Mouse (Mus musculus): ENCODE results near the gene Col7a1.

Gene Col7a1

DNA sequence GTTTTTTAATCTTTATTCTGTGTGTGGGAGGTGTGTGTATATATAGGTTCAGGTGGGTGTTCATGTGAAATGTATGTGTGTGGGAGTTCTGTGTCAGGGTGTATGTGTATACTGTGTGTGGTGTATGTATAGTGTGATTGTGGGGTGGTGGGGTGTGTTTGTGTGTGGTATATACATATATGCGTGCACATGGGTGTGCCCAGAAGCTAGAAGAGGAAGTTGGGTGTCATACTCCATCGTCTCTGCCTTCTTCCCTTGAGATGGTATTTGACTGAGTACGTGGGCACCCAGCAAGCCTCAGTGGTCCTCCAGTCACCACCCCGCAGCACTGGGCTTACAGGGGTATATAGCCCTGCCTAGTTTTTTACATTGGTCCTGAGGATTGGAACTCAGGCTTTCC is 68.0 kb downstream of the Col7a1 start:
- DNase-seq (ENCODE audit: low spot score) = no peak

DNA sequence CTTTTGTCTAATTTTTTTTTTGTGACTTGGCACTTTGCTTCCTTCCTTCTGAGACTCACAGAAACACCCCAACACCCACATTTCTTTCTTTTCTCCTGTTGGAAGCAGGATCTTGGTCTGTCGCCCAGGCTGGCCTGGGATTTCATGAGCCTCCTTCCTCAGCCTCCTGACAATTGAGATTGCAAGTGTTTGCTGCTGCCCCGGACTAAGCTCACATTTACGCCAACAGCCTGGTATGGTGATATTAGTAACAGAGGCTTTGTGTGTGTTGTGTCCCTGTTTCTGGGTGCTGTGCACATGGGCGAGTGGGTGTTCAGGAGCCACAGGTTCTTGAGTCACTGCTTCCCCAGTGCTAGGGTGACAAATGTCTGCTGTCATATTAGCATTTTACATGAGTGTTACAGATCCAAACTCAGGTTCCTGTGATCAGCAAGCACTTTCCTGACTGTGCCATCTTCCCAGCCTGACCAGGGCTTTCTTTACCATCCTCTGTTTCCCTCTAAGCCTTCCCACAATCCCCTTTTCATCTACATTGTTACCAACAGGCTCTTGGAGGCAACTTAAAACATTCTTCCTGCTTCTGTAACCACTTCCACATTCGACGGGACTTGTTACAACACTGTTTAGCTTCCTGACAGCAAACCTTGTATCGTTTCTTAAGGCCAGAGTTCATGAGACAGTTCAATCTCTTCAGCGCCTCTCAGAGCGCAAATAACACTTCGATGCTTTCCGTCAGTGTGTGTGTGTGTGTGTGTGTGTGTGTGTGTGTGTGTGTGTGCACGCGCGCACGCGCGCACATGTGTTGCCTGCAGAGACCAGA is 69.7 kb downstream of the Col7a1 start:
- no peak for DNase-seq (ENCODE audit: low spot score)

DNA sequence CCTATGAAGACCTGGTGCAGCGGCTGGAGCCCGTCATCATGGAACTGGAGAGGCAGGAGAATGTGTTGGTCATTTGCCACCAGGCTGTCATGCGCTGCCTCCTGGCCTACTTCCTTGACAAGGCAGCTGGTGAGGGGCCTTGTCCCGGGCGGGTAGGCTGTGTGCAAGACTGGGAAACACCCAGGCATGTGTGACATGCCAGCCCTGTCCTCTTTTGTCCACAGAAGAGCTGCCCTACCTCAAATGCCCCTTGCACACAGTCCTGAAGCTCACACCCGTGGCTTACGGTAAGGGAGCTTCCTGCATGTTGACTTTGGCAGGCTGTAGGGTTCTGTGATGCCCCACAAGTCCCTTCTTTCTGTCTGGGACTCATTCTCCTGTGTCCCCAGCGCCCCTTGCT is 74.1 kb downstream of the Col7a1 start:
- DNase-seq (ENCODE audit: low spot score) = no peak

DNA sequence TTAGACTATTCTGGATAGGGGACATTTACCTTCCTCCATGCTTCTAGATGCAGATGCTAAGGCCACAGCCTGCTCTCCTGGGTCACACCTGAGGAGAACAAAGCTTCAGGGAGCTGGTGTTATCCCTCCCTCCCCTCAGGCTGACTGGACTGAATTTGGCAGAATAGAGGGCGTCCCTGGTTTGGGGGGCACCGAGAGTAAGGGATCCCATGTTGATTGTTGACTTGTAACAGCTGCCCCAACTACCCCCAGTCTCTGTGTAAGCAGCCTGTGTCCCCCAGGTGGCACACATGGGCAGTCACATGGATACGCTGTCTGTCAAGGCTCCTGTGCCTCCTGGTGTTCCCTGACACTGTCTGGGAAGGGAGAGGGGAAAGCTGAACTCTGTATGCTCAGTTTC is 75.0 kb downstream of the Col7a1 start:
- no peak for DNase-seq (ENCODE audit: low spot score)

DNA sequence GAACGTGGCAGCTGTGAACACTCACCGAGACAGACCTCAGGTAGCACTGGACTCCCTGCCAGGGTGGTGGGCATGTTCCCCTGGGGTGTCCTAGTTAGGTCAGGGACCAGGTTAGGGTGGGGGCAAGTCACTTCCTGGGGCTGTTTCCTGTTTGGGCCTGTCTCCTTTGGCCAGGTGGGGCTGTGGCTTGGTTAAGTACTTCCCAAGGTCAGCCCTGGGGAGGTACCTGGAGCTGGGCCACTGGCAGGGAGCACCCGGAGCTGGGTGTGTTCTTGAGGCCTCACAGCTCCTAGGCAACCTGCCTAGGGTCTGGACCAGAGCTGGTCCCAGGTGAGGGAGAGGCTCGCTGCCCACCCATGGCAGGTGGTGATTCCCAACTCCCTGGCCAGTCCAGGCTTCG is 75.5 kb downstream of the Col7a1 start:
- no peak for DNase-seq (ENCODE audit: low spot score)

DNA sequence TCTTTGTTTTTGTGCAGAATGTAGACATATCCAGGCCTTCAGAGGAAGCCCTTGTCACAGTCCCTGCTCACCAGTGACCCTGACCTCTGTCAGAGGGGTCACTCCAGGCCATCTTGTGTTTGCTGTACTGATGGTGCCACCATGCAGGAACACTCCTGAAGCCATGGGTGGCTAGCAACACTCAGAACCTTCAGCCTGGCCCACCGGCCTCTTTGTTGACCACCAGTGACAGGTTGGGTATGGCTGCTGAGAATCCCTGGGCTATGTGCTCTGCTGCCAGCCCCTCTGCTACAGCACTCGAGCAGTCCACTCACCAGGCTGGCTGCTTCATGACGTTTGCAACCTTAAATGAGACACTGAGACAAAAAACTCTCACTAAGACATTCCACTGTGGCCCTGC is 76.9 kb downstream of the Col7a1 start:
- DNase-seq (ENCODE audit: low spot score) = no peak

DNA sequence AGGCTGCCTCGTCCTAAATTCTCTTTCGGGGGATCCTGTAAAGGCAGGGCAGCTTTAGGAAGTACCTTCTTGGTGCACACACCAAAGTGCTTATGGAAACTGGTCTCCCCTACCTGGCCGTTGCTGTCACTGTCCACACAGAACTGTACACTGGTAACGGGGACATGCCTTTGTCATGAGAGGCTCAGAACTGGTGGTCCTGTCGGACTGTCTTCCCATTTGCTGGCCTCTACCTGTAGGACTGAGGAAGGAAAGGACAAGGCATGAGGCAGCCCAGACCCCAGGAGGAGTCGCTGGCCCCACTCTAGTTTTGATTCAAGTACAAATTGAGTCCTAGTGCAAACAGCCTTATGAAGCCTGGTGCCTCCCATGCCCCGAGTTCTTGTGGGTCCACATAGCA is 77.6 kb downstream of the Col7a1 start:
- DNase-seq (ENCODE audit: low spot score) = no peak

DNA sequence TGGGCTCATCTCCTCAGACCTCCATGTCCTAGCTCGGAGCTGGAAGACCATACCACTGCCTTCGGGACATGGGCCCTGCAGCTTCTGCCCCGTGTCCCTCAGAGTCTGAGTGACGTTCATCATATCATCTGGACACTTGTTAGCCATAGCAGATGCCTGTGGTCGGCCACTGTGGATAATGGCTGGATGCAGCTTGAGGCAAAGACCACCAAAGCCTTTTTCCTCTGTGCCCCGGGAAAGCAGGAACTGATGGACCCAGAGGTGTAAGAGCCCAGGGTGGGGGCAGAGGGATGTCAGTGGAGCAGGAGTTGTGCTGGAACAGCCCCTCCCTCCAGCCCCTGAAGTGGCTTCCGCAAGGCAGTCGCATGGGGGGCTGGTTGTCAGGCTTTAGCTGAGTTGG is 78.3 kb downstream of the Col7a1 start:
- DNase-seq (ENCODE audit: low spot score) = no peak

DNA sequence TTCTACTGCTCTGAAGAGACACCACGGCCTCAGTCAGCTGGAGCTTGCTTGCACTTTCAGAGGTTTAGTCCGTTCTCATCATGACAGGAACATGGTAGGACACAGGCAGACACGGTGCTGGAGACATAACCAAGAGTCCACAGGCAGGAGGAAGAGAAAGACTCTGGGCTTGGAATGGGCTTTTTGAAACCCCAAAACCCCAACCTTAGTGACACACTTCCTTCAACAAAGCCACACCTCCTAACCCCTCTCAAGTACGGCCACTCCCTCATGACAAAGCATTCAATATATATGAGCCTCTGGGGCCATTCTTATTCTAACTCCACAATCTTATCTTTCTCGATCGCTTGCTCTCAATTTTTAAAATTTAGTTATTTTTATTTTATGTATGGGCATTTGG is 79.0 kb downstream of the Col7a1 start:
- no peak for DNase-seq (ENCODE audit: low spot score)
